Mouse (Mus musculus): ENCODE results near the gene Gm20822.
"Not testable (repeated sequence)": the region's sequence is repeated elsewhere in the genome, so short reads cannot be mapped to it uniquely, and the experiment has no call there.

Gm20822 gene

DNA sequence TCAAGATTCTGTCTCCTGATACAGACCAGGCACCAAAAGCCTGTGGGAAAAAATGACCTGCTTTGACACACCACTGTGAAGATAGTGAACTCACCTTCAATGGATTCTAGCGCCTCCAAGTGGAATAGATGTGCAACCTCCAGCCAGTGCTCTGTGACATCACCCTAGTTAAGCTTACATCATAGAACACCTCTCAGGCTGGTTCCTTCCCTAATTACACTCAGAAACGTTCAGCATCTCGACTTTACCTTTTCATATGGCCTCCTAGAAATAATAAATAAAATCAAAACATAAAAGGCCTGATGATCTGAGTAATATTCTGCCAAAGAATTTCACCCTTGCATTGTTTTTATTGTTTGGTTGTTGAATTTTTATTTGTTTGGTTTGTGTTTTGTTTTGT lies at the start of gene Gm20822:
Gm20822 (minus strand) TSS at position 101 of the 400 bp plus-strand sequence.
- not testable (repeated sequence) for DNase-seq (ENCODE audit: low read depth)

Data from naive thymus-derived CD4-positive, alpha-beta T cell, adult 2 months (primary cell).